Mouse (Mus musculus): ENCODE measurements around the gene Vmn1r54. TPM values are rescaled to one million over a fixed set of nuclear protein-coding genes. Genes with fewer than 3 reads are reported as not detected.
"Not testable (repeated sequence)": the region's sequence is repeated elsewhere in the genome, so short reads cannot be mapped to it uniquely, and the experiment has no call there.

The Vmn1r54 gene
- not detected for total RNA-seq (2021)
- long read RNA-seq, experiment 1, result 0 reads
- long read RNA-seq, experiment 2, result 0 reads

GRCm38 (mm10) chr6:90246000-90246399, at the start of gene Vmn1r54:
Gene Vmn1r54 (plus strand): TSS chr6:90246300.
- intact Hi-C loops (cut with DNase I), result no loop called here
- no peak for DNase-seq

- DNase-seq; intact Hi-C loops (cut with DNase I): not testable (repeated sequence)
Measured at GRCm38 (mm10) chr6:90202493-90202892, 43.6 kb upstream of the Vmn1r54 start, which contains the start of gene V1ra8. Gene V1ra8 (plus strand): TSS chr6:90202793.

GRCm38 (mm10) chr6:90224338-90224737, 21.8 kb upstream of the Vmn1r54 start, which contains the start of gene Vmn1r53:
Gene Vmn1r53 (minus strand): TSS chr6:90224438.
- no peak for DNase-seq
- intact Hi-C loops (cut with DNase I), result no loop called here

- intact Hi-C loops (cut with DNase I); DNase-seq: not testable (repeated sequence)
Measured at GRCm38 (mm10) chr6:90232114-90232513, 14.0 kb upstream of the Vmn1r54 start.

- intact Hi-C loops (cut with DNase I), result no loop called here
- DNase-seq, result no peak
Measured at GRCm38 (mm10) chr6:90232681-90233080, 13.4 kb upstream of the Vmn1r54 start.

- intact Hi-C loops (cut with DNase I), result no loop called here
- no peak for DNase-seq
Measured at GRCm38 (mm10) chr6:90244019-90244418, 2.1 kb upstream of the Vmn1r54 start.

- intact Hi-C loops (cut with DNase I), result no loop called here
- peak in 1 of 2 experiments; percentile 18 for DNase-seq
Measured at GRCm38 (mm10) chr6:90288265-90288664, 42.2 kb downstream of the Vmn1r54 start.

GRCm38 (mm10) chr6:90300919-90301318, 54.8 kb downstream of the Vmn1r54 start, which contains the start of gene BC048671:
Gene BC048671 (plus strand): TSS chr6:90301219.
- DNase-seq, result no peak
- intact Hi-C loops (cut with DNase I), result no loop called here

GRCm38 (mm10) chr6:90306315-90306975, 60.3 kb downstream of the Vmn1r54 start:
- no peak for DNase-seq
- intact Hi-C loops (cut with DNase I), result no loop called here

- DNase-seq, result no peak
- intact Hi-C loops (cut with DNase I), result no loop called here
Measured at GRCm38 (mm10) chr6:90308839-90309778, 63.0 kb downstream of the Vmn1r54 start.

GRCm38 (mm10) chr6:90315961-90316360, 69.9 kb downstream of the Vmn1r54 start:
- no peak for DNase-seq
- intact Hi-C loops (cut with DNase I), result no loop called here

GRCm38 (mm10) chr6:90317510-90318258, 71.6 kb downstream of the Vmn1r54 start:
- DNase-seq, result no peak
- intact Hi-C loops (cut with DNase I), result no loop called here

- no peak for DNase-seq
- intact Hi-C loops (cut with DNase I), result no loop called here
Measured at GRCm38 (mm10) chr6:90319019-90319418, 72.9 kb downstream of the Vmn1r54 start.

GRCm38 (mm10) chr6:90319475-90320191, 73.5 kb downstream of the Vmn1r54 start:
- peak; percentile 47 to 50 for DNase-seq
- intact Hi-C loops (cut with DNase I), result loop anchor here (10.0 kb wide), 1 partner anchor 635 kb away; no protein-coding TSS in a partner anchor

- intact Hi-C loops (cut with DNase I), result loop anchor here (10.0 kb wide), 1 partner anchor 636 kb away; no protein-coding TSS in a partner anchor
- no peak for DNase-seq
Measured at GRCm38 (mm10) chr6:90320429-90320828, 74.3 kb downstream of the Vmn1r54 start.

Other genes with a start within 250 kb of the Vmn1r54 start
- not detected for gene Vmn1r47, start 230.2 kb upstream of the Vmn1r54 start, total RNA-seq (2021)
- gene Vmn1r48, start 209.5 kb upstream of the Vmn1r54 start, total RNA-seq (2021), result not detected
- gene Vmn1r49, start 167.8 kb upstream of the Vmn1r54 start, total RNA-seq (2021), result not detected
- gene Vmn1r50, start 144.9 kb upstream of the Vmn1r54 start, total RNA-seq (2021), result not detected
- gene Vmn1r51, start 123.7 kb upstream of the Vmn1r54 start, total RNA-seq (2021), result not detected
- gene Vmn1r52, start 71.5 kb upstream of the Vmn1r54 start, total RNA-seq (2021), result not detected
- not detected for gene V1ra8, start 43.5 kb upstream of the Vmn1r54 start, total RNA-seq (2021)
- gene Vmn1r53, start 21.9 kb upstream of the Vmn1r54 start, total RNA-seq (2021), result not detected
- gene BC048671, start 54.9 kb downstream of the Vmn1r54 start, total RNA-seq (2021), result not detected
- under 1 TPM in 1 of 2 experiments, not detected in 1; 0.12 TPM for gene Chst13, start 78.9 kb downstream of the Vmn1r54 start, total RNA-seq (2021)
- not detected for gene Uroc1, start 87.0 kb downstream of the Vmn1r54 start, total RNA-seq (2021)
- 10 to 100 TPM; 15.8 to 16.3 TPM for gene Zxdc, start 123.2 kb downstream of the Vmn1r54 start, total RNA-seq (2021)
- gene Cfap100, start 182.5 kb downstream of the Vmn1r54 start, total RNA-seq (2021), result under 1 TPM in 1 of 2 experiments, not detected in 1; 0.14 TPM
- 10 to 100 TPM; 43.5 to 44.3 TPM for gene Klf15, start 216.3 kb downstream of the Vmn1r54 start, total RNA-seq (2021)
- 1 to 10 TPM in 1 of 2 experiments, under 1 TPM in 1; 0.90 to 2.7 TPM for gene Aldh1l1, start 240.1 kb downstream of the Vmn1r54 start, total RNA-seq (2021)